Mouse (Mus musculus) limb, embryonic 12.5 days (tissue): ENCODE data around the gene Klhl33. TPM values are rescaled to one million over a fixed set of nuclear protein-coding genes. Genes with fewer than 3 reads are reported as not detected.
"Not testable (repeated sequence)": the region's sequence is repeated elsewhere in the genome, so short reads cannot be mapped to it uniquely, and the experiment has no call there.

Experiments used
- ATAC-seq: fragments of 200-750 bp; cut with Nextera tagmentation; 2 replicates; pipeline ENCODE4 v1.8.0; 2017; ENCODE audit warnings: low read depth, moderate TSS enrichment; ENCODE audit not compliant: insufficient number of reproducible peaks, insufficient read depth, low FRiP score, low TSS enrichment
- H3K27ac ChIP-seq: fragments of 300-500 bp; sonication (generic); 2 replicates; pipeline ENCODE4 v1.5.1; 2016; ENCODE audit warnings: mild to moderate bottlenecking, moderate library complexity
- H3K27me3 ChIP-seq: fragments of 300-500 bp; sonication (generic); 2 replicates; pipeline ENCODE4 v1.6.1; 2016; ENCODE audit warnings: mild to moderate bottlenecking, moderate library complexity
- H3K36me3 ChIP-seq: fragments of 300-500 bp; sonication (generic); 2 replicates; pipeline ENCODE4 v1.6.1; 2016; ENCODE audit warnings: mild to moderate bottlenecking, moderate library complexity
- H3K4me1 ChIP-seq: fragments of 300-500 bp; sonication (generic); replicated peaks from 2 replicates; pipeline ENCODE4 v1.6.1; 2016
- H3K4me2 ChIP-seq: fragments of 300-500 bp; sonication (generic); 2 replicates; pipeline ENCODE4 v1.6.1; 2016; ENCODE audit warnings: mild to moderate bottlenecking, moderate library complexity
- H3K4me3 ChIP-seq: fragments of 300-500 bp; sonication (generic); replicated peaks from 2 replicates; pipeline ENCODE4 v1.5.1; 2016; ENCODE audit warnings: mild to moderate bottlenecking
- H3K9ac ChIP-seq: fragments of 300-500 bp; sonication (generic); replicated peaks from 2 replicates; pipeline ENCODE4 v1.6.1; 2016; ENCODE audit warnings: mild to moderate bottlenecking, moderate library complexity
- H3K9me3 ChIP-seq: fragments of 300-500 bp; sonication (generic); 2 replicates; pipeline ENCODE4 v1.6.1; 2016; ENCODE audit warnings: mild to moderate bottlenecking, moderate library complexity
- WGBS: fragments of 180-500 bp; shearing (Covaris S2); methylation state at CpG from one replicate; pipeline ENCODE4 v1.1.7; 2016; 5-methylcytosine and 5-hydroxymethylcytosine counted together
- polyA plus RNA-seq: library from polyadenylated mRNA; unstranded; fragments of >200 nt; fragmentation: Nextera tagmentation; extraction: Ambion mirVana; gene quantifications from 2 replicates; pipeline ENCODE4 v1.2.1, GENCODE M21; 2016

The Klhl33 gene
- polyA plus RNA-seq, 1 experiment from 2014 or later = 0.11 TPM

DNA sequence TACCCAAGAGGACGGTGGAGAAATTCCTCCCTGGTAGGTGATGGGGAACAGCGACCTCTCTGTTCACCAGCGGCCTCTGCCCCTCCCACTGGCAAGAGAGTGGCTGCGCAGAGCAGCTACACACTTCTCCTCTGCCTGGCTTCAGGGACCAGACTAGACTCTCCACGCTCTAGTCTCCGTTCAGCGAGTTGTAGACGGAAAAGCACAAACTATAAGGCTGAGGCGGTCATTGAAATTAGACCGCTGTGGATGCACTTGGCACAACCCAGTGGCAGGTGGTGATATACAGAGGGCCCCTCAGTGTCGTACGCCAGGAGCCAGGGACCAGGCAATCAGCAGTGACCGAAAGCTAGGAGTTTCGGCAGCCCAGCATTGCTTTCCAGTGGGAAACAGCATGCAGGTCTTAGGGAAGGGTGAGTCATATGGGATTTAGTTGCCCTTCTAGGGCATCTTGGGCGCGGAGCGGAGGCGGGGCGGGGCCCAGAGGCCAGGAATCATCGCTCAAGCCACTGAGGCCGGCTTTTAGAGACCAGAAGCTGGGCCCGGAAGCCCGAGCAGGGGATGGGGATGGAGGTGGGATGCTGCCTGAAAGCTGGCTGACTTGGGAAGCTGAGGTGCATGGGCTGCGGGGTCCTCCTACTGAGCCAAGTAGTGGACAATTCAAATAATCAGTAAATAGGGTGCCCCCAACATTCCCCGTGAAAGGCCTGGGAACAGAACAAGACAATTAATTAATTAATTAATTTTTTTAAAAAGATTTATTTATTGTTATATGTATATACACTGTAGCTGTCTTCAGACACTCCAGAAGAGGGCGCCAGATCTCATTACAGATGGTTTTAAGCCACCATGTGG lies 6.9 kb upstream of the Klhl33 start:
- Histone ChIP-seq H3K4me3 (peak overlapping the region; percentile 41), H3K36me3 (no peaks in the 10 kb centered on the region), H3K27ac (peak overlapping the region; percentile 41; the same call in 1 of the 2 replicates), H3K9ac (peak overlapping the region; percentile 42), H3K4me1 (peaks cover 8% of the 10 kb centered on the region), H3K27me3 (peaks cover 6% of the 10 kb centered on the region; the same call in 1 of the 2 replicates), H3K9me3 (no peaks in the 10 kb centered on the region), H3K4me2 (peak overlapping the region; percentile 62)
- ATAC-seq = peak; percentile 71; the same call in 1 of the 2 replicates
- WGBS = 5% methylated on average over 26 of the region's 26 CpGs

DNA sequence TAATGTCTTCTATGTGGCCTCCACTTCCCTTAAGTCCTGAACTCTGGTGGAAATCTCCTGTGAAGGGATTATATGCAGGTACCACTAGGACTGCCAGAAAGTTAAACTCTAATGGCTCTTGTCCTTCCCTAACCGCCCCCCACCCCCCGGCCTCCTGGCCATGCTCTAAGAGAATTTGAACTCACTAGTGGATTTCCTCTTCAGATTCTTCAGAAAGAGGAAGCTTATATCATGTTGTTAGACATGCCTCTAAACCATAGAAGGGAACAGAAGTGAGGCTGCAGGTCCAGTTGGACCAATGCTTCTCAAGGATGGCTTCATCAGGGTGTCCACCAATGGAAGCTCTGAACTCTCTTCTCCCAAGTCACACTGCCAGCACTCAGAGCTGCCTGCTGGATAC lies 685 bp upstream of the Klhl33 start:
- not testable (repeated sequence) for H3K4me1 ChIP-seq, H3K27ac ChIP-seq, H3K9ac ChIP-seq, H3K4me2 ChIP-seq, ATAC-seq, H3K9me3 ChIP-seq, H3K36me3 ChIP-seq, H3K4me3 ChIP-seq
- WGBS = 91% methylated on average over 2 of the region's 2 CpGs
- peaks cover 39% of the 10 kb centered on the region for H3K27me3 ChIP-seq

DNA sequence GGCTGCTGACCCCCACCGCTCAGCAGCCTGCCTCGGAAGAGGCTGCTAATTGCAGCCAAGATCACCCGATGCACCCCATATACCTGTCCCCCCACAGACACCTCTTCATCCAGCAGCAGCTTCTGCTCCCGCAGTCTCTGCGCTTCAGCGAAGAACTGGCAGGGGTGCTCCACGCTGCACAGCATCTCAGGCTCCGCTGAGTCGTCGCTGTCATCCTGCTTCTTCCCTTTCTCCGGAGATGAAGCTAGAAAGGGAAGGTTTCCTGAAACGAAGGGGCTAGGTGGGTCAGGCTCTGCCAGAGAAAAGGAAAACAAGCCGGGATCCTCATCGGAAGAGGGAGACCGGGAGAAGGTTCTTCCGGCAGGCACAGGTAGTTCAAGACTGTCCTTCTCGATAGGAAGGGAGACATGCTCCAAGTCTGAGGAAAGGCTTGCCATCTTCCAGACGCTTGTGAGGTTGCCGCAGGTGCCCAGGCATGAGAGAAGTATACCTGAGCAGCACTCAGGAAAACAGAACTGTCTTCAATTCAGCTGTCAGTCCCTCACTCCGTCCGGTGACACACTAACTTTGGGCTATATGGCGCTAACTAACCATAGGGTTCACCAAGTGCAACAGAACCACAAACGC lies 447 bp downstream of the Klhl33 start:
- H3K27ac ChIP-seq = no peak overlapping the region
- no peaks in the 10 kb centered on the region for H3K9me3 ChIP-seq
- peak overlapping the region; percentile 67 for H3K4me2 ChIP-seq
- ATAC-seq = no peak
- H3K4me1 ChIP-seq = peaks cover 8% of the 10 kb centered on the region; the same call in 1 of the 2 replicates
- H3K36me3 ChIP-seq = no peaks in the 10 kb centered on the region
- peak overlapping the region; percentile 41 for H3K4me3 ChIP-seq
- 18% methylated on average over 23 of the region's 23 CpGs for WGBS
- peak overlapping the region; percentile 48; the same call in 1 of the 2 replicates for H3K9ac ChIP-seq
- H3K27me3 ChIP-seq = peaks cover 39% of the 10 kb centered on the region

DNA sequence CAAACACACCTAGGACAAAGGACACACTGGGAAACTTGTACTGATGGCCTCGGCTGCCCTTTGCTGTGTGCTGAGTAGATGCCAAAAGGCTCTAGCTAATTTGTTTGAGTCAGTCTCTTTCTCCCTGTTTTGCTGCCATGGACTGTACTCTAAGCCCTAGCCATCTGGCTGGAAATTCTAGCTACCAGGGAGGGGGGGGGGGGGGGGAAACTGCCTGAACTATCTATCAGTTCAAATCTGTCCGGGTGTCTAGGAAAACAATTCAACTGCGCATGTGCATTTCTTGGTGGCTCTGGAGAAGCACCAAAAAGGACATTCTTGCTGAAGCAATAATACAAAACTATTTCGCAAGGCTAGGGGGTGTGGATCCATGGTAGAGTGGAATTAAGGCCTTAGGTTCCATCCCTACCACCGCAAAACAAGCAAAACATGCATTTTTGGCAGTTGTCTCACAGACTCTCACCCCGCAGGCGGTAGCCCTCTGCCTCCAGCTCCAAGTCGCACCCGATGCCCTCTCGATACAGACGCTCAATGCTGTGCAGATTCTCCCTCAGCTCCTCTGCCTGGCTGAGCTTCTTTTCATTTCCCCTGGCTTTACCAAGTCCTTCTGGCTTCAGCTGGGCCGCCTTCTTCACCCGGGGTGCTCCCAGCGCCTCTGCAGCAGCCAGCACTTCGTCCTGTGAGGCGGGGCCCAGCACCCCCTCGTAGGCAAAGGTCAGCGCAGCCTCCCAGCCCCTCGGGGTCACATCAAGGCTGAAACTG lies 1.1 kb downstream of the Klhl33 start:
- no peaks in the 10 kb centered on the region for H3K9me3 ChIP-seq
- no peaks in the 10 kb centered on the region for H3K36me3 ChIP-seq
- H3K9ac ChIP-seq = peak overlapping the region; percentile 48; the same call in 1 of the 2 replicates
- H3K4me1 ChIP-seq = peaks cover 8% of the 10 kb centered on the region; the same call in 1 of the 2 replicates
- ATAC-seq = no peak
- H3K27me3 ChIP-seq = peaks cover 39% of the 10 kb centered on the region
- no peak overlapping the region for H3K27ac ChIP-seq
- peak overlapping the region; percentile 67 for H3K4me2 ChIP-seq
- 20% methylated on average over 19 of the region's 19 CpGs for WGBS
- H3K4me3 ChIP-seq = peak overlapping the region; percentile 41

DNA sequence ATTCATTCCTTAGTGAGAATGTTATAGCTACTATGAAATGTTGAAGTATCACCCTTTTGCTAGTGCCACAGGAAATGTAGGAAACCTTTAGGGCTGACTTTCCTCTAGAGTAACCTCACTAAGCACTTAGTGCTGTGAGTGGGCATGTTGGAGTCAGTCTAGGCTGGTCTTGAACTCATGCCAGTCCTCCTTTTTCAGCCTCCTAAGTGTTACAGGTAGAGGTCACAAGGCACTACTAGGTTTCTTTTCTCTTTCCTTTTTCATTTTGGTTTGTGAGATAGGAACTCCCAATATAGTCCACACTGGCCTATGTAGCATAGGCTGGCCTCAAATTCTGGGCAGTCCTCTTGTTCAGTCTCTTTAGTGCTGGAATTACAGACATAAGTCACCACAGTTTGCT lies 1.9 kb downstream of the Klhl33 start:
- Histone ChIP-seq H3K4me3 (no peak overlapping the region), H3K4me2 (no peak overlapping the region), H3K9me3 (no peaks in the 10 kb centered on the region), H3K27me3 (peaks cover 34% of the 10 kb centered on the region), H3K4me1 (peaks cover 8% of the 10 kb centered on the region; the same call in 1 of the 2 replicates), H3K36me3 (no peaks in the 10 kb centered on the region), H3K9ac (no peak overlapping the region), H3K27ac (no peak overlapping the region)
- no peak for ATAC-seq

DNA sequence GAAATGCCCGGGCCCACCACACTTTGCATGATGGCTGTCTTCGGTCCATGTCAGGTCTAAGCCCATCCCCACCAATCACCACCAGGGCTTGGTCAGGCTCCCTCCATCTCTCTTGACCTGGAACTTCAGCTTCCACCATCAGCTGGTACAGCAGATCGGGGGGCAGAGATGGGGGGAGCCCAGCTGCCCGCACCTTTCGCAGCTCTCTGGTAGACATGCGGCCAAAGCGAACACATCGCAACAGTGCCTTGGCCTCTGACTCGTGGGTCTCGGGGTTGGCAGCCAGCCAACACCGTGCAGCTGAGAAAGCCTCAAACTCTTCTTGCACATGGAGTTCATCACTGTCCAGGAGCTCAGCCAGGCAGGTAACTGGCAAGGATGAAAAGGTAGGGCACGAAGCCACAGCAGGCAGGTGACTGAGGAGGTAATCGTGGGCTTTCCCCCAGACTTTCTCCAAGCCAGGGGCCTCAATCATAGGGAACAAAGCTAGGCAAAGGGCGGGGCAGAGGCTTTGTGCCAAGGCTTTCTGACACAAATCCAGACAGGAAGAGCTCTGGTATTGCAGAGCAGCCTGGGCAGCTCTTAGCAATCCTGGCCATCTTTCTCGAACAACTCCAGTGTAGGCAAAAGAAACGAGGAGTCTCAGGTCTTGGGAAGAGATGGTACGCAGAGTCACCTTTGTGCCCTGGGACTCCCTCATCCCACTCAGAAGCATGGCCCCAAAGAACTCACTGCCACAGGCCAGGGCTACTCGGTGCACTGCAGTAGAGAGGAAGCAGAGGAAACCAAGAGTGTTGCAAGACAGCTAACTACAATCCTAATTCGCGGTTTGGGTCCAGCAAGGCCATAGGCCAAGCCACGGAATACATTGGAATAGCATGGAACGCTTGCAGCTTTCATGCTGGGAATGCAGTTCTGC lies 4.5 kb downstream of the Klhl33 start:
- no peak for ATAC-seq
- Histone ChIP-seq H3K36me3 (no peaks in the 10 kb centered on the region), H3K4me1 (peaks cover 8% of the 10 kb centered on the region; the same call in 1 of the 2 replicates), H3K4me3 (no peak overlapping the region), H3K9me3 (no peaks in the 10 kb centered on the region), H3K9ac (no peak overlapping the region), H3K27ac (no peak overlapping the region), H3K4me2 (no peak overlapping the region), H3K27me3 (peaks cover 30% of the 10 kb centered on the region)
- 88% methylated on average over 22 of the region's 22 CpGs for WGBS

DNA sequence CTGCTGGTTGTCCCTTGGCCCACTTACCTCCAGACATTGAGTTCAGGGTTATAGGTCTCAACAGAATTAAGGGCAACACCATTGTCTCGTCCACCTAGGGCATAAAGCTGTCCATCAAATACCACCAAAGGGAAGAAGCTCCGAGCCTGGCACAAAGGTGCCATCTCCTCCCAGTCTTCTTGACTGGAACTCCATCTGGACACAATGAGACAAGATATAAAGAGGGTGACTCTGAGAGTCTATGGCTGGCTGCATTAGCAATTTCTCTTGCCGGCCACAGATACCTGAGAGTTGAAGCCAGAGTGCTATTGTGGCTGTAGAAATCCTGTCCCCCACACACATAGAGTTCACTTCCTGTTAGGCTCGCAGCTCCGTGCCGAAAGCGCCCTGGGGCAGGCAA lies 5.2 kb downstream of the Klhl33 start:
- Histone ChIP-seq H3K27ac (no peak overlapping the region), H3K4me2 (no peak overlapping the region), H3K27me3 (peaks cover 23% of the 10 kb centered on the region), H3K4me1 (peaks cover 8% of the 10 kb centered on the region; the same call in 1 of the 2 replicates), H3K9ac (no peak overlapping the region), H3K4me3 (no peak overlapping the region), H3K9me3 (no peaks in the 10 kb centered on the region), H3K36me3 (no peaks in the 10 kb centered on the region)
- no peak for ATAC-seq
- WGBS = 83% methylated on average over 7 of the region's 7 CpGs

DNA sequence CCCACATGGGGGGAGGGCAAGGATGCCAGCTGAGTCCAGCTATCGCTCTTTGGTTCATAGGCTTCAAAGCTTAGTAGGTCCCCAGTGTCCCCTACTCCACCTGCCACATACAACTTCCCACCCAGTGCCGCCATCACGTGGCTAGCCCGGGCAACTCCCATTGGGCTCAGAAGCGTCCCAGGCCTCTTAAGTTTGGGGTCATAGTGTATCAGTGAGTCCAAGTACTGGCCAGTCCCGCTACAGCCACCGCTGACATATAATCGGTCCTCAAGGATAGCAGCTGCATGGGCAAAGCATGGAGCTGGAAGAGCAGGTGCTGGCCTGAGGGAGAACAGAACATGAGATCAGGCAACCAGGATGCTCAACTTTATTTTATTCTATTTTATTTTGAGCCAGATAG lies 5.7 kb downstream of the Klhl33 start:
- Histone ChIP-seq H3K27ac (no peak overlapping the region), H3K4me2 (no peak overlapping the region), H3K27me3 (peaks cover 18% of the 10 kb centered on the region), H3K9ac (no peak overlapping the region), H3K4me1 (peaks cover 6% of the 10 kb centered on the region; the same call in 1 of the 2 replicates), H3K4me3 (no peak overlapping the region), H3K36me3 (no peaks in the 10 kb centered on the region), H3K9me3 (no peaks in the 10 kb centered on the region)
- 87% methylated on average over 8 of the region's 8 CpGs for WGBS
- no peak for ATAC-seq

DNA sequence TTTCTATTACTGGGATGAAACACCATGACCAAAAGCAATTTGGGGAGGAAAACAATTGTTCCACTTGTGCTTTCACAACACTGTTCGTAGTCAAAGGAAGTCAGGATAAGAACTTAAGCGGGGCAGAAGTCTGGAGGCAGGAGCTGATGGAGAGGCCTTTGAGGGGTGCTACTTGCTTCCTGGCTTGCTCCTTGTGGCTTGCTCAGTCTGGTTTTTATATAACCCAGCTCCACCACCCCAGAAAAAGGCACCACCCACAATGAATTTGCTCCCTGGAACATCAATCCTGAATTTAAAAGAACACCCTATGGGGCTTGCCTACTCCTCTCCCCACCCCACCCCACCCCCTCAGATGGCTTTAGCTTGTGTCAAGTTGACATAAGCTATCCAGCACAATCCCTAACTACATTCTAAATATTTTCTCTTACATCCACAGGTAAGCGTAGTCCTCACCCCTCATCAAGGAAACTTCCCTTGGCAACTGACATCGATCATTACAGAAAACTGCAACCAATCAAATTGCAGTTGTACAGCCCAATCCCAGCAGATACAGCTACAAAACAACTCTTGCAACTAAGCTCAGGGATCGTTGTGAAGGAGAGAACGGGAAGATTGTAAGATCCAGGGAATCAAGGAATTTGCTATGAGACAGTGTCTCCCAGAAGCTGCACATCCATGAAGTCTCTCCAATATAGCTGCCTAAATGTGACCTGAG lies 20.9 kb downstream of the Klhl33 start:
- no peaks in the 10 kb centered on the region for H3K9me3 ChIP-seq
- H3K4me3 ChIP-seq = no peak overlapping the region
- H3K4me1 ChIP-seq = no peaks in the 10 kb centered on the region
- 84% methylated on average over 6 of the region's 6 CpGs for WGBS
- H3K27ac ChIP-seq = no peak overlapping the region
- H3K4me2 ChIP-seq = no peak overlapping the region
- no peak overlapping the region for H3K9ac ChIP-seq
- ATAC-seq = no peak
- H3K36me3 ChIP-seq = no peaks in the 10 kb centered on the region
- H3K27me3 ChIP-seq = no peaks in the 10 kb centered on the region
